Mouse (Mus musculus): ENCODE data around the gene Nacad. TPM values are rescaled to one million over a fixed set of nuclear protein-coding genes. Genes with fewer than 3 reads are reported as not detected.

Gene Nacad
- polyA plus RNA-seq, 1 experiment, result 3.1 TPM

GRCm38 (mm10) chr11:6605021-6605481, 802 bp downstream of the Nacad start:
- Histone ChIP-seq H3K9me3 (ENCODE audit: control insufficient read depth, low read length) (no peaks in the 10 kb centered on the region; the same call in 1 of the 2 replicates), H3K27me3 (ENCODE audit: control insufficient read depth) (peaks cover 62% of the 10 kb centered on the region), H3K4me3 (replicated peaks) (no peak overlapping the region), H3K4me1 (ENCODE audit: control insufficient read depth) (peaks cover 41% of the 10 kb centered on the region), H3K36me3 (ENCODE audit: control insufficient read depth) (no peaks in the 10 kb centered on the region)
- TF ChIP-seq GATA1 (IDR thresholded peaks at IDR 0.05; ENCODE audit: low read length) (no peak), TAL1 (IDR thresholded peaks at IDR 0.05; ENCODE audit: low read length) (no peak)

- Histone ChIP-seq H3K4me3 (replicated peaks) (no peak overlapping the region), H3K4me1 (ENCODE audit: control insufficient read depth) (peaks cover 46% of the 10 kb centered on the region), H3K27me3 (ENCODE audit: control insufficient read depth) (peaks cover 62% of the 10 kb centered on the region), H3K9me3 (ENCODE audit: control insufficient read depth, low read length) (no peaks in the 10 kb centered on the region; the same call in 1 of the 2 replicates), H3K36me3 (ENCODE audit: control insufficient read depth) (no peaks in the 10 kb centered on the region)
- TF ChIP-seq TAL1 (IDR thresholded peaks at IDR 0.05; ENCODE audit: low read length), result no peak
- no peak for TF ChIP-seq GATA1 (IDR thresholded peaks at IDR 0.05; ENCODE audit: low read length)
These were observed 1.3 kb downstream of the Nacad start for GRCm38 (mm10) chr11:6604604-6604936.

DNA sequence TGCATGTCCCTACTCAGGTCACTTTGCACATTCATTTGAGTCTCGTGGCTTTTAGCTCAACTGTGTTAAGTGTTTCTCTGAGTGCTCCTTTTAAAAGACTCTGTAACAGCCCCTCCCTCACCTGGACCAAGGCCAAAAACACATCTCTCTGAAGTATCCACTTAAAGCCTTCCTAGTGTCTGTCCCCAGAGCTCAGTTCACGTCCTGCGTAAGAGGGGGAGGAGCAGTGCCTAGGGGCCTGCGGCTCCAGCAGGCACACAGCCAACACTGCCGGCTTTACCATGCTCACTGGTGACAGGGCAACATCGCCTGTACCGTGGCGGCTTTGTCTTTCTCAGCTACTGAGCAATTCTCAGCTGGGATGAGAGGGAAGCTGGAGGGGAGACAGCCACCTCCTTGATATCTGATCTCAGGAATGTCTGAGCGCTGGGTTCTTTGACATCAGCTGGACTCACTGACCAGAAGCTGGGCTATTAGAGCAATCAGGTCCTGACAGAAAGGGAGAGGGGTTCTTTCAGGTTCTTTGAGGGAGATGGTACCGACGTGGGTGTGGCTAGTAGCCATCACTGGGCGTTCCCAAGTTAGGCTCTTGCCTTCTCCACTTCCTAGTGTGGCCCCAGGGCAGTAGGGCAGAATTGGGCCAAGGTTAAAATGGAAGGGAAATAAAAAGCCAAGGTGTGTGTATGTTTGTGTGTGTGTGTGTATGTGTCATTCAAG, 1.8 kb downstream of the Nacad start:
- Histone ChIP-seq H3K4me1 (ENCODE audit: control insufficient read depth) (peaks cover 51% of the 10 kb centered on the region), H3K27me3 (ENCODE audit: control insufficient read depth) (peaks cover 62% of the 10 kb centered on the region), H3K9me3 (ENCODE audit: control insufficient read depth, low read length) (no peaks in the 10 kb centered on the region; the same call in 1 of the 2 replicates), H3K36me3 (ENCODE audit: control insufficient read depth) (peaks cover 1% of the 10 kb centered on the region), H3K4me3 (replicated peaks) (no peak overlapping the region)
- TF ChIP-seq GATA1 (IDR thresholded peaks at IDR 0.05; ENCODE audit: low read length) (no peak), TAL1 (IDR thresholded peaks at IDR 0.05; ENCODE audit: low read length) (no peak)

GRCm38 (mm10) chr11:6603224-6603623, 2.6 kb downstream of the Nacad start:
- Histone ChIP-seq H3K27me3 (ENCODE audit: control insufficient read depth) (peaks cover 62% of the 10 kb centered on the region), H3K36me3 (ENCODE audit: control insufficient read depth) (peaks cover 10% of the 10 kb centered on the region), H3K9me3 (ENCODE audit: control insufficient read depth, low read length) (no peaks in the 10 kb centered on the region; the same call in 1 of the 2 replicates), H3K4me1 (ENCODE audit: control insufficient read depth) (peaks cover 59% of the 10 kb centered on the region), H3K4me3 (replicated peaks) (no peak overlapping the region)
- no peak for TF ChIP-seq TAL1 (IDR thresholded peaks at IDR 0.05; ENCODE audit: low read length)
- TF ChIP-seq GATA1 (IDR thresholded peaks at IDR 0.05; ENCODE audit: low read length), result no peak

- Histone ChIP-seq H3K4me1 (ENCODE audit: control insufficient read depth) (peaks cover 65% of the 10 kb centered on the region), H3K27me3 (ENCODE audit: control insufficient read depth) (peaks cover 62% of the 10 kb centered on the region), H3K4me3 (replicated peaks) (no peak overlapping the region), H3K9me3 (ENCODE audit: control insufficient read depth, low read length) (no peaks in the 10 kb centered on the region; the same call in 1 of the 2 replicates), H3K36me3 (ENCODE audit: control insufficient read depth) (peaks cover 15% of the 10 kb centered on the region)
- TF ChIP-seq TAL1 (IDR thresholded peaks at IDR 0.05; ENCODE audit: low read length), result no peak
- TF ChIP-seq GATA1 (IDR thresholded peaks at IDR 0.05; ENCODE audit: low read length), result no peak
These were observed 3.2 kb downstream of the Nacad start for GRCm38 (mm10) chr11:6602662-6603061.

DNA sequence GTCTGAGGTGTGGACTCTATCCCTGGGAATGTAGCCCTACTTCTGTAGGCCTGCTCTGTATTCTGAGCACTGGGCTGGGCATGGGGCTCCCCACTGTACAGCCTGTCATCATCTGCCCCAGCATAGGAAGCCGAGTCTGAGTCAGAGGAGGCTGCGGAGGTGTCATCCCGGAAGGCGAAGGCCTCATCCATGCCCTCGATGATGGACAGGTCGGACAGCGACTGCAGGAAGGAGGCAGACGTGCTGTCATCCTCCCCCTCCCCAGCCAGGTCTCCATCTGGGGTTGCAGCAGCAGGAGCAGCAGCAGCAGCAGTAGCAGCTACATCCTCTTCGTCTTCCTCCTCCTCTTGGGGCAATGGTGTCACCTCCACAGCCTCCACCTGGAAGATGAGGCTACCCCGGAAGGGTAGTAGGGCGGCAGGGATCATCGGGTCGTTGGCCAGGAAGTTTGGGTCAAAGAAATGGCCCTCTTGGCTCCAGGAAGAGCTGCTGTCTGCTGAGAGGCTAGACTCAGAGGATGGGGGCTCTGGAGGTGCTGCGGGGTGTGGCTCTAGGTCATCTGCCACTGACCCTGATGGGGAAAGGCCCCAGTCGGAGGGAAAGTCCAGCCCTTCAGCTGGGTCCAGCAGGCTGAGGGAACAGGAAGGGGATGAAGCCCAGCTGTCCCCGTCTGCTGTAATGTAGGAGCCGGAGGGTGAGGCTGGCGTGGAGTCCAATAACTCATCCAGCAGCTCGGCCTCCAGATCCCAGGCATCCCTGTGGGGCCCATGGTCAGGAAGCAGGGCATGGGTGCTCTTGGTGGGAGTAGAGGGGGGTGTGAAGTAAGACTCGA, 4.0 kb downstream of the Nacad start:
- TF ChIP-seq GATA1 (IDR thresholded peaks at IDR 0.05; ENCODE audit: low read length), result no peak
- TF ChIP-seq TAL1 (IDR thresholded peaks at IDR 0.05; ENCODE audit: low read length), result no peak
- Histone ChIP-seq H3K4me1 (ENCODE audit: control insufficient read depth) (peaks cover 73% of the 10 kb centered on the region), H3K36me3 (ENCODE audit: control insufficient read depth) (peaks cover 23% of the 10 kb centered on the region), H3K4me3 (replicated peaks) (no peak overlapping the region), H3K9me3 (ENCODE audit: control insufficient read depth, low read length) (no peaks in the 10 kb centered on the region; the same call in 1 of the 2 replicates), H3K27me3 (ENCODE audit: control insufficient read depth) (peaks cover 54% of the 10 kb centered on the region)

- Histone ChIP-seq H3K4me3 (replicated peaks) (peak overlapping the region; percentile 55), H3K36me3 (ENCODE audit: control insufficient read depth) (peaks cover 38% of the 10 kb centered on the region), H3K27me3 (ENCODE audit: control insufficient read depth) (peaks cover 39% of the 10 kb centered on the region), H3K4me1 (ENCODE audit: control insufficient read depth) (peaks cover 82% of the 10 kb centered on the region), H3K9me3 (ENCODE audit: control insufficient read depth, low read length) (no peaks in the 10 kb centered on the region; the same call in 1 of the 2 replicates)
- no peak for TF ChIP-seq TAL1 (IDR thresholded peaks at IDR 0.05; ENCODE audit: low read length)
- no peak for TF ChIP-seq GATA1 (IDR thresholded peaks at IDR 0.05; ENCODE audit: low read length)
These were observed 5.4 kb downstream of the Nacad start for GRCm38 (mm10) chr11:6600284-6600944.

- no peaks in the 10 kb centered on the region for H3K9me3 ChIP-seq (ENCODE audit: control insufficient read depth, low read length)
- no peak for TF ChIP-seq GATA1 (IDR thresholded peaks at IDR 0.05; ENCODE audit: low read length)
- TF ChIP-seq TAL1 (IDR thresholded peaks at IDR 0.05; ENCODE audit: low read length), result no peak
- peaks cover 34% of the 10 kb centered on the region for H3K27me3 ChIP-seq (ENCODE audit: control insufficient read depth)
- H3K4me3 ChIP-seq (replicated peaks), result peak overlapping the region; percentile 55
- peaks cover 43% of the 10 kb centered on the region for H3K36me3 ChIP-seq (ENCODE audit: control insufficient read depth)
- H3K4me1 ChIP-seq (ENCODE audit: control insufficient read depth), result peaks cover 82% of the 10 kb centered on the region
These were observed 6.0 kb downstream of the Nacad start for GRCm38 (mm10) chr11:6599831-6600230.
